Mouse (Mus musculus) inflammation-experienced regulatory T-cells, adult 16 weeks (primary cell): ENCODE data around the gene Ear2. TPM values are rescaled to one million over a fixed set of nuclear protein-coding genes. Genes with fewer than 3 reads are reported as not detected.

ENCODE experiments used
- polyA plus RNA-seq: library from polyadenylated mRNA; unstranded; fragments of 100-300 nt; shearing (Covaris generic); gene quantifications from one replicate; pipeline ENCODE4 v1.2.1, GENCODE M21; 2017

Gene Ear2
- 2.2 TPM for polyA plus RNA-seq

GRCm38 (mm10) chr14:44102354-44102753 lies at the start of gene Ear2:
Gene Ear2, plus strand, starts transcription at chr14:44102654.

GRCm38 (mm10) chr14:44123551-44123950 lies 21.1 kb downstream of the Ear2 start, which contains the start of gene Gm3327:
Gene Gm3327, plus strand, starts transcription at chr14:44123851.

Other genes starting within 250 kb of the Ear2 start
- not detected for gene Ear1, start 227.1 kb upstream of the Ear2 start, polyA plus RNA-seq
- not detected for gene Ear10, start 179.1 kb upstream of the Ear2 start, polyA plus RNA-seq
- gene Gm8113, start 177.3 kb upstream of the Ear2 start, polyA plus RNA-seq = not detected
- not detected for gene Ang5, start 145.6 kb upstream of the Ear2 start, polyA plus RNA-seq
- gene Ang6, start 100.4 kb upstream of the Ear2 start, polyA plus RNA-seq = not detected
- gene Gm3327, start 21.2 kb downstream of the Ear2 start, polyA plus RNA-seq = not detected
- not detected for gene Gm8212, start 95.0 kb downstream of the Ear2 start, polyA plus RNA-seq
- gene 4930503E14Rik, start 110.6 kb downstream of the Ear2 start, polyA plus RNA-seq = not detected
- gene Gm8220, start 182.9 kb downstream of the Ear2 start, polyA plus RNA-seq = not detected
- gene Gm5930, start 235.9 kb downstream of the Ear2 start, polyA plus RNA-seq = not detected